Mouse (Mus musculus) E14TG2a.4 (cell line): ENCODE measurements at regions not wholly inside any gene's neighbourhood (a gene's known extent, or its start where the extent isn't known, plus 50 kb on each side); places are given as distances from the start of the nearest gene placed in this dataset.

ENCODE experiments used
- CTCF ChIP-seq: conservative IDR thresholded peaks from 2 replicates; pipeline ENCODE4 v1.5.1; 2014; ENCODE audit warnings: low read length
- NANOG ChIP-seq: IDR thresholded peaks from 2 replicates; pipeline ENCODE4 v1.6.1; 2014; ENCODE audit warnings: borderline replicate concordance, low read length, mixed read lengths

- peak; percentile 70 for TF ChIP-seq CTCF
- no peak for TF ChIP-seq NANOG
These were observed 400.1 kb upstream of the Fam92a start for GRCm38 (mm10) chr4:12571881-12572280.
